Mouse (Mus musculus): ENCODE measurements around the gene Cd209b. TPM values are rescaled to one million over a fixed set of nuclear protein-coding genes. Genes with fewer than 3 reads are reported as not detected.

Gene Cd209b
- under 1 TPM; 0.28 to 0.59 TPM for total RNA-seq (2021)

GRCm38 (mm10) chr8:3926744-3927143 is at the start of gene Cd209b:
Gene Cd209b (minus strand): TSS chr8:3926844.
- no peak for DNase-seq (ENCODE audit: extremely low spot score in 1 of 2, low spot score in 1 of 2)

- no peak for DNase-seq (ENCODE audit: extremely low spot score in 1 of 2, low spot score in 1 of 2)
Measured at GRCm38 (mm10) chr8:3956037-3956436, 29.4 kb upstream of the Cd209b start.

DNA sequence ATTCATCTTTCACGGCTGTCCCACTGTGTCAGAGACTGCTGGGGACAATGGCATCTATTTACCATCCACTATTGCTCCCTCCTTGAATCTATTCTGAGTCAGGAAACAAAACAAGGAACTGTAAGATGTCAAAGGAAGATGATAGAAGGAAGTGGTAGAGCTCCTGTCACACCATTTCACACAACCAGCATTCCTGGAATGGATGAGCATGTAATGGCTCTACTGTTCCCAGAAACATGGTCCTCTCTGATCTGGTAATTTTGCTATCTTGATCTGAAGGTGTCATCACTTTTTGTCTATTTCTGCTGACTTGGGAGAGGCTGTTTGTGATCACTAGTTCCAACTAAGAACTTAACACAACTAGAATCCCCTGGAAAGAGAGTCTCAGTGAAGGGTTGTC is 28.0 kb upstream of the Cd209b start, which contains the start of gene Cd209c:
TSS of gene Cd209c (minus strand) at position 101 of the 400 bp plus-strand sequence.
- DNase-seq (ENCODE audit: extremely low spot score in 1 of 2, low spot score in 1 of 2) = no peak

DNA sequence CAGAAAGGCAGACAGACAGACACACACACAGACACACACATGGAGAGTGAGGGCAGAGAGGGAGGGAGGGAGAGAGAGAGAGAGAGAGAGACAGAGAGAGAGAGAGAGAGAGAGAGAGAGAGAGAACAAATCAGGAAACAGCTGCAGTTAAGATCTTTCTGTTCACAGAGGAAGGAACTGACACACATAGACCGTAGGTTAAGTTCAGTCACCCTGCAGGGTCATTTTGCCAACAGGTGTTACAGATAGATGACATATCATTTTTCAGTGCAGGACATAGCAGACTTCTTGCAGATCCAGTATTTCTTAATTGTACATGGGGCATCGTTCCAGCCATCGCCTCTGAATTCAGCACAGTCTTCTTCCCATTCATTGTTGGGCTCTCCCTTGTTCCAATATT is 13.4 kb upstream of the Cd209b start:
- no peak for DNase-seq (ENCODE audit: extremely low spot score in 1 of 2, low spot score in 1 of 2)

GRCm38 (mm10) chr8:3878455-3878854 is 48.2 kb downstream of the Cd209b start, which contains the start of gene Cd209d:
Gene Cd209d (minus strand): TSS chr8:3878555.
- no peak for DNase-seq (ENCODE audit: extremely low spot score in 1 of 2, low spot score in 1 of 2)

DNA sequence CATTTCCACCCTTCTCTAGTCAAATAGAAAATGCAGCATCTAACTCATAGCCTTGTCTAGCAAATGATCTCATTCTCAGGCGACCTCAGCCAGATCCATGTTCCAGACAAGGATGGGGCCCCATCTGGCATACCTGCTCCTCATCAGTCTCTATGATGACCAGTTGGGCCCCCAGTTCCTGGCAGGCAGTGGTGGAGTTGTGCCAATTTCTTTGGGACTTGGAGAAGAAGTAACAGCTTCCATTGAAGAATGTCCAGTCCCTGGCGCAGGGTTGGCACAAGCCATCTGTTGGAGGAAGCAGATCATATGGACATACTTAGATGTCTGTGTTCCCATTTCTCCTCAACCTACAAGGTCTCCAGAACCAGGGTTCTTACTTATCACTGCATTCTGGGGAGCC is 50.5 kb downstream of the Cd209b start:
- DNase-seq (ENCODE audit: extremely low spot score in 1 of 2, low spot score in 1 of 2) = no peak

Other genes with a start within 250 kb of the Cd209b start
- gene Fcer2a, start 232.7 kb downstream of the Cd209b start, total RNA-seq (2021) = not detected
- not detected for gene Clec4g, start 206.2 kb downstream of the Cd209b start, total RNA-seq (2021)
- gene Cd209a, start 177.9 kb downstream of the Cd209b start, total RNA-seq (2021) = not detected
- not detected for gene Cd209e, start 72.5 kb downstream of the Cd209b start, total RNA-seq (2021)
- not detected for gene Cd209d, start 48.3 kb downstream of the Cd209b start, total RNA-seq (2021)
- under 1 TPM in 1 of 2 experiments, not detected in 1; 0.40 TPM for gene Cd209c, start 27.9 kb upstream of the Cd209b start, total RNA-seq (2021)
- gene Cd209f, start 179.0 kb upstream of the Cd209b start, total RNA-seq (2021) = under 1 TPM in 1 of 2 experiments, not detected in 1; 0.44 TPM
- not detected for gene Cd209g, start 207.3 kb upstream of the Cd209b start, total RNA-seq (2021)
- 100 to 1,000 TPM in 1 of 2 experiments, 10 to 100 TPM in 1; 98.2 to 110 TPM for gene Evi5l, start 239.7 kb upstream of the Cd209b start, total RNA-seq (2021)

All from layer of hippocampus, postnatal 25 days (tissue).